Mouse (Mus musculus) olfactory bulb, adult 2 months (tissue): ENCODE measurements around the gene Bysl.

Experiments used
- CTCF ChIP-seq: fragments of 200-500 bp; IDR thresholded peaks from 2 replicates; pipeline ENCODE4 v1.5.1; 2012; ENCODE audit warnings: low read depth, mild to moderate bottlenecking, low read length, moderate library complexity; ENCODE audit not compliant: insufficient read depth
- POLR2A ChIP-seq: fragments of 200-500 bp; IDR thresholded peaks from 2 replicates; pipeline ENCODE4 v1.6.1; 2012; ENCODE audit warnings: mild to moderate bottlenecking, low read depth, low read length, moderate library complexity; ENCODE audit not compliant: insufficient read depth

DNA sequence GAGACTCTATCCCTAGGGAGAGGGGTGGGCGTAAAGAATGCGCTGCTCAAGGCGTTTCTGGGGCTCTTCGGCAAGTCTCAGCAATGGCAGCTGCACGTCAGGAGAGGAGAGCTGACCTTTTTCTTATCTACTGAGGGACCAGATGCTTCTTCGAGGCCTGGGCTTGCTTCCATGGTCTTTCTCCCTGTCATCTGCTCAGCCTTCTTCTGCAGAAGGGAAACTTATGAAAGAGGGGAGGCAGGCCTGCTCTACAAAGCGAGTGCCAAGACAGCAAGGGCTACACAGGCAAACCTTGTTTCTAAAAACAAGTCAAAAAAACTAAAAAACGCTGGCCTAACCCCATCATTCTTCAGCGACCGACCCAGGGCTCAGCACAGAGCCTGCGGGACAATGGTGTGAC lies 36.5 kb downstream of the Bysl start:
- TF ChIP-seq CTCF: no peak
- no peak for TF ChIP-seq POLR2A
